Mouse (Mus musculus): ENCODE data around the gene Ssh2. TPM values are rescaled to one million over a fixed set of nuclear protein-coding genes. Genes with fewer than 3 reads are reported as not detected.

The Ssh2 gene
- polyA plus RNA-seq (2016; fragmentation: Nextera tagmentation; extraction: Ambion mirVana), result 9.2 and 9.5 TPM in 2 replicates

DNA sequence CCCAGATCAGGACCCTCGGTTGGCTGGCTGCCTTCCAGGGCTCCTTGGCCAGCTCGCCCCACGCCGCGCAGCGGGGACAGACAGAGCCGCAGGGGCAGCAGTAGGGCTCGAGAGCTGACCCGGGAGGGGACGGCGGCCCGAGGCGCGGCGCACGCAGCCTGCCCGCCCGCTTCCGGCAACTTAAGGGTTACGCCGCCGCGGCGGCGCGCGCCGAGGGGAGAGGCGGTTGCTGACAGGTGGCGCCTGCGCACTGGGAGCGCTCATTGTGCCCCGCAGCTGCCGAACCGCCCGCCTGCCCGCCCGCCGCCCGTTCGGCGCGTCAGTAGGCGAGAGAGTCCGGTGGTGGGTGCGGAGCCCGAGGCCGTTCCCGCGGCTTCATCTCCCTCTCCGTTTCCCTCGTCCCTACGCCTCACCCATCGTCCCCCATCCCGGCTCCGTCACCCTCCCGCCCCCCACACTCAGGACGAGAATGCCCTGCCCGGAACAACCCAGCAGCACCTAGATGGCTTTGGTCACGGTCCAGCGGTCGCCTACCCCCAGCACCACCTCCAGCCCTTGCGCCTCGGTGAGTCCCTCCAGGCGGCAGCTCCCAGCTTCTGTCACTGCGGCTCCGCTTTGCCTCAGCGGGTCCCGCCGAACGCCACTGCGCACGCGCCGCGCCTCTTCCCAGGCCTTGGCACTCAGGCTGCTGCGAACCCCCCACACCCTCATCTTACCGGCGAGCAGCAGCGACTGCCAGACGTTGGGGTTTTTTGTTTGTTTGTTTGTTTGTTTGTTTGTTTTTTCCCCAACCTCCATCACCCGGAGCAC, at the start of gene Ssh2:
Gene Ssh2, plus strand, starts transcription at position 337 of the 810 bp plus-strand sequence.
- H3K36me3 ChIP-seq (replicated peaks), result no peaks in the 10 kb centered on the region
- WGBS, result under 1% methylated on average over 82 of the region's 82 CpGs
- no peaks in the 10 kb centered on the region for H3K27me3 ChIP-seq (replicated peaks; ENCODE audit: low read depth, poor library complexity, severe bottlenecking)
- H3K9me3 ChIP-seq, result no peaks in the 10 kb centered on the region
- H3K4me1 ChIP-seq, result peaks cover 23% of the 10 kb centered on the region
- H3K4me3 ChIP-seq, result peak within 1 kb of the TSS; percentile 87
- peak within 1 kb of the TSS; percentile 94 for H3K27ac ChIP-seq (replicated peaks)
- peak; percentile 93 for DNase-seq (ENCODE audit: low spot score)

DNA sequence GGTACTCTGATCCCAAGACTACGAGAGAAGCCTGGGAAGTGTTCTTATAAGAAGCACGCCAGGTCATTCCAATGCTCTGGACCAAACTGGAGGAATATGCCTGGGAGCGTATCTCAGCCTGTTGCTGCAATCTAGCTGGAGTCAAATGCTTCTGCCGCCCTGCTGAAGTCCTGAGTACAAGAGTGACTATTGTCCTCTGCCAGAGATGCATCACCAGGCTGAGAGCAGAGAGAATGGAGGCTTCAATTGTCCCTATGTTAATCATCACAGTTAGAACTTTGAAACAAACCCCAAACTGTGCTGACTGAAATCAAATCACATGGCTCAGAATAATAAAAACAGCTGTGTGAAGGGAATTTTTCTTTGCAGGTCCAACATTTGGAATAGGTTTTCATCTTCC, 42.4 kb upstream of the Ssh2 start:
- H3K27me3 ChIP-seq (replicated peaks; ENCODE audit: low read depth, poor library complexity, severe bottlenecking), result no peaks in the 10 kb centered on the region
- DNase-seq (ENCODE audit: low spot score), result no peak
- no peak overlapping the region for H3K27ac ChIP-seq (replicated peaks)
- H3K9me3 ChIP-seq, result no peaks in the 10 kb centered on the region
- H3K4me3 ChIP-seq, result no peak overlapping the region
- WGBS, result 33% methylated on average over 4 of the region's 4 CpGs
- H3K4me1 ChIP-seq, result peaks cover 3% of the 10 kb centered on the region; the same call in 1 of the 2 replicates
- H3K36me3 ChIP-seq (replicated peaks), result no peaks in the 10 kb centered on the region

DNA sequence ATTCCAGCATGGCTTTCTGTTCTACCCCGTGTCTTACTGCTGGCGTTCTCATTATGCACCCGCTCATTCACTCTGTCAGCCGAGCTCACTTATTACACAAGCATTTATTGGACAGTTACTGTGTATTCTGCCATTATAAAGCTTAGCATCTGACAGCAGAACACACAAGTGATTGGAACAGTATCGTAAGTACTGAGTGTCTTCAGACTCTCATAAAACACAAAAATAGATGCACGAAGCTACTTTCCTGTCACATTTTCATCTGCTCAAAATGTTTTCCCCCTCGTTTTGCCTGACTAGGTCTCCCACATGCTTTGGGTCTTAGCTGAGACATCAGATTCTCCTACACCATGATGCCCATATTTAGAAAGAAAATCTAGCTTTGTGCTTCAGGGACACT, 41.6 kb upstream of the Ssh2 start:
- Histone ChIP-seq H3K36me3 (replicated peaks) (no peaks in the 10 kb centered on the region), H3K4me1 (peaks cover 3% of the 10 kb centered on the region; the same call in 1 of the 2 replicates), H3K27me3 (replicated peaks; ENCODE audit: low read depth, poor library complexity, severe bottlenecking) (no peaks in the 10 kb centered on the region), H3K27ac (replicated peaks) (no peak overlapping the region), H3K9me3 (no peaks in the 10 kb centered on the region), H3K4me3 (no peak overlapping the region)
- DNase-seq (ENCODE audit: low spot score), result no peak
- WGBS, result 77% methylated on average over 7 of the region's 7 CpGs

DNA sequence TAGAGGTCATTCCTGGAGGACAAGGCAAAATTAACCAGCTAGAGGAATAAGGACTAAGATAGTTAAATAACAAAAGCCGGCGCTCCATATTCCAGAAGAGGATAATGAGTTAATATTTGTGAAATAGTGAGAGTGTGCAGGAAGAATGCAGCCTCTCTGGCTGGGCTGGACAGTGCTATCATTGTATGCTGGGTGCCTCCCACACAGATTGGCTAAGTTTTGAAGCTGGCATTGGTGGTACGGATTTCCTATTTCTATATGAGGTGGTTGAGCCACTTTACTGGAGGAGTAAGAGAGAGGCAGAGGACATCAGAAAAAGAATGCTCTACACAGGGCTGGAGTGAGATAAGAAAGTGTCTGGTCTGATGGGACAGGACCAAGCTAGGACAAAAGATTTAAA, 36.3 kb upstream of the Ssh2 start:
- 83% methylated on average over 3 of the region's 3 CpGs for WGBS
- H3K9me3 ChIP-seq, result no peaks in the 10 kb centered on the region
- H3K36me3 ChIP-seq (replicated peaks), result no peaks in the 10 kb centered on the region
- DNase-seq (ENCODE audit: low spot score), result no peak
- H3K27me3 ChIP-seq (replicated peaks; ENCODE audit: low read depth, poor library complexity, severe bottlenecking), result no peaks in the 10 kb centered on the region
- H3K4me3 ChIP-seq, result no peak overlapping the region
- no peaks in the 10 kb centered on the region for H3K4me1 ChIP-seq
- H3K27ac ChIP-seq (replicated peaks), result no peak overlapping the region

DNA sequence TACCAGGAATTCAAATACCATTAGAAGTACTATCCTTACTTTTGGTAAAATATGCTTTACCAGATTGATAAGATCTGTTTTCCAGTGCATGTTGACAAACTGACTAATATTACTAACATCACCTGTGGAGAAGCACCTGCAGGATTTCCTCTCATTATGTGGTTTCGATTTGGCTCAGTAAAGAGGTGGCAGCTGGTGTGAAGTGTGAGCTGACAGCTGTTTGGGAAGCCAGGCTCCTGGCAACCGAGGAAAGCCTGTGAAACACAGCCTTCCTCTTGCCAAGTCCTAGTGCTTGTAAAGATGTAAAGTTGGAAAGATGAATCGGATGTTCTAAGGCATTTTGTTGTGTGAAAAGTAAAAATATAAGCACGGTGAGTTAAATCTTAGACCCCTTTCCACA, 35.2 kb upstream of the Ssh2 start:
- WGBS, result 75% methylated on average over 4 of the region's 4 CpGs
- no peaks in the 10 kb centered on the region for H3K9me3 ChIP-seq
- H3K4me1 ChIP-seq, result no peaks in the 10 kb centered on the region
- H3K4me3 ChIP-seq, result no peak overlapping the region
- DNase-seq (ENCODE audit: low spot score), result no peak
- no peaks in the 10 kb centered on the region for H3K36me3 ChIP-seq (replicated peaks)
- H3K27ac ChIP-seq (replicated peaks), result no peak overlapping the region
- H3K27me3 ChIP-seq (replicated peaks; ENCODE audit: low read depth, poor library complexity, severe bottlenecking), result no peaks in the 10 kb centered on the region

DNA sequence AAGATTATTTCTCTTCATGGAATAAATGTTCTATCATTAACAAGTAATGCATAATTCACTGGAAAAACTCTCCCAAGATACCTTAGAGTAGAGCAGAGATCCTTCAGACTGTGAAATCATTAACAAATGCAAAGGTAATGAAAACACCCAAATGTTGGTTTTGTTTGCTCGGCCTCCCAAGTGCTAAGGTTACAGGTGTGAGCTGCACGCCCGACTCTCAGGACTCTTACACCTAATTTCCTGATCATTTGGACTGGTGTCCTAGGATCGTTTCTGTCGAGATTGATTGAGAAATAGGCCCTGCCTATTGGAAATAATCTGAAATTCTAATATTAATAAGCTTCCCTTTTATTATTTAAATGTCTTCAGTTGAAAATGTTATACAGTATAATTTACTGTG, 34.6 kb upstream of the Ssh2 start:
- Histone ChIP-seq H3K4me1 (no peaks in the 10 kb centered on the region), H3K9me3 (no peaks in the 10 kb centered on the region), H3K27ac (replicated peaks) (no peak overlapping the region), H3K27me3 (replicated peaks; ENCODE audit: low read depth, poor library complexity, severe bottlenecking) (no peaks in the 10 kb centered on the region), H3K4me3 (no peak overlapping the region), H3K36me3 (replicated peaks) (no peaks in the 10 kb centered on the region)
- 77% methylated on average over 5 of the region's 5 CpGs for WGBS
- no peak for DNase-seq (ENCODE audit: low spot score)

DNA sequence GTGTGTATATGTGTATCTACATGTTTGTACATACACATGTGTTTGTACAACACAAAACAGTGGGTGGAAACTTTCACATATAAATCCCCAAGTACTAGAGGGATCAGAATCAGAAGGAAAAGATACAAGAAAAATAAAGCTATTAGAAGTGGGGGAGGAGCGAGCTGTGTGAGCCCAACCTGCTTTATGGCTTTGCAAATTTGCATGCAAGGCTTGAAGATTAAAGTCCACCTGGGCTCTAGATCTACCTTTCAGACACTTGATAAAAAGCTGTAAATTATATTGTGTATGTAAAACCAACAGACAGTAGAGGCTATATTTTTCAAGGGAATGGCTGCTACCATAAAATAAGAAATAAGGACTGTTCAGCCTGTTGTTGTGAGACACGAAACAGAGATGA, 34.0 kb upstream of the Ssh2 start:
- 79% methylated on average over 2 of the region's 2 CpGs for WGBS
- Histone ChIP-seq H3K9me3 (no peaks in the 10 kb centered on the region), H3K4me3 (no peak overlapping the region), H3K4me1 (no peaks in the 10 kb centered on the region), H3K27ac (replicated peaks) (no peak overlapping the region), H3K27me3 (replicated peaks; ENCODE audit: low read depth, poor library complexity, severe bottlenecking) (no peaks in the 10 kb centered on the region), H3K36me3 (replicated peaks) (no peaks in the 10 kb centered on the region)
- DNase-seq (ENCODE audit: low spot score), result no peak

DNA sequence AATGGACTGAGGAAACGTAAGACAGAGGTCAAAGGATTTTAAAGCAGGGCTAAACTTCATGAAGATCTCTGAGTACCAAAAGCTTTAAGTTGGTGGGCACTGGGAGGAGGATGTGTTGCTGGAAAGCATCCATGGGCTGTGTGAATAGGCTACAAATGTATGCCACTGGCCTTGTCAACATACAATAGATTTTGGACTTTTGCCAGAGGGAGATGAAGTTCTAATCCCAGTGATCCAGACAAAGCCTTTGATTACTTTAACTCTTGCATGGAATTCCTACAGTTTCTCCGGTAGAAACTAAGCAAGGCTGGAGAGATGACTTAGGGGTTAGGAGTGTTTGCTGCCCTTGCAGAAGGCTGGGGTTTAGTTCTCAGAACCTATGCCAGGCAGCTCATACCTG, 33.5 kb upstream of the Ssh2 start:
- no peaks in the 10 kb centered on the region for H3K27me3 ChIP-seq (replicated peaks; ENCODE audit: low read depth, poor library complexity, severe bottlenecking)
- H3K4me3 ChIP-seq, result no peak overlapping the region
- 59% methylated on average over 2 of the region's 2 CpGs for WGBS
- H3K9me3 ChIP-seq, result no peaks in the 10 kb centered on the region
- no peak overlapping the region for H3K27ac ChIP-seq (replicated peaks)
- H3K36me3 ChIP-seq (replicated peaks), result no peaks in the 10 kb centered on the region
- H3K4me1 ChIP-seq, result no peaks in the 10 kb centered on the region
- DNase-seq (ENCODE audit: low spot score), result no peak

DNA sequence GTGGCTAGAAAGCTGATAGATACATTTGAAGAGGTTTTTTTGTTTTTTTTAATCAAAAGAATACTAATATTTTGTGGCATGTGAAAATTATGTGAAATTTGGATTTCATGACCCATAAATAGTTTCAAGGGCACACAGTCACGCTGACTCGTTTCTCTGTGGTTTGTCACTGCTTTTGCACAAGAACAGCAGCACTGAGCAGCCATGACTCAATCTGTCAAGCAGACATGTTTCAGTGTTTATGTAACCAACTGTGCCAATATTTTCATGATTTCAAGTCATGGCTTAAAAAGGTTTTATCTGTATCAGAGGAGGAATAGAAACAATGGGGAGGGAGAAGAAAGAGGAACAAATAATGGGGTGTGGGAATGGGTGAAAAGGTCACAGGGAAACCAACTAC, 31.2 kb upstream of the Ssh2 start:
- Histone ChIP-seq H3K4me3 (no peak overlapping the region), H3K27me3 (replicated peaks; ENCODE audit: low read depth, poor library complexity, severe bottlenecking) (no peaks in the 10 kb centered on the region), H3K4me1 (no peaks in the 10 kb centered on the region), H3K36me3 (replicated peaks) (no peaks in the 10 kb centered on the region), H3K27ac (replicated peaks) (no peak overlapping the region), H3K9me3 (no peaks in the 10 kb centered on the region)
- DNase-seq (ENCODE audit: low spot score), result no peak
- WGBS, result 76% methylated on average over 2 of the region's 2 CpGs

DNA sequence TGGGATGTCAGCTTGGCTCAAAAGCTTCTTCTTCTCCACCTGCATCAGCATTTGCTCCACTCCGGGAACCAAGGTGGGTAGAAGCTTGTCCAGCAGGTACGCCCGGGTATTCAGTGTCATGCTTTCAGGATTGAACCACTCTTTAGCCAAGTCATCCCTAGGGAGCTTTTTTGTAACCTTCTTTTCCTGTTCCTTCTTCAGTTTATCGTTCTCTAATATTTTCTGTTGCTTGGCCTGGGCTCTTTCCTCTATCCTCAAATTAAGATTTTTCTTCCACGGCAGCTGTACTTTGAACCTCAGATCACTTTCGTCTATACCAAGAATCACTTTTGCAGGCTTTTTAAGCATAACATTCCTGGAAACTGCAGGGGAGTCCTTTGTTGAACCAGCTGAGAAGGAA, 27.2 kb upstream of the Ssh2 start, which contains the start of gene Efcab5:
Gene Efcab5, minus strand, starts transcription at position 101 of the 400 bp plus-strand sequence.
- H3K36me3 ChIP-seq (replicated peaks), result no peaks in the 10 kb centered on the region
- H3K9me3 ChIP-seq, result no peaks in the 10 kb centered on the region
- peaks cover 6% of the 10 kb centered on the region for H3K4me1 ChIP-seq
- no peaks in the 10 kb centered on the region for H3K27me3 ChIP-seq (replicated peaks; ENCODE audit: low read depth, poor library complexity, severe bottlenecking)
- WGBS, result 85% methylated on average over 6 of the region's 6 CpGs
- H3K27ac ChIP-seq (replicated peaks), result no peak within 1 kb of the TSS
- DNase-seq (ENCODE audit: low spot score), result no peak
- no peak within 1 kb of the TSS for H3K4me3 ChIP-seq

DNA sequence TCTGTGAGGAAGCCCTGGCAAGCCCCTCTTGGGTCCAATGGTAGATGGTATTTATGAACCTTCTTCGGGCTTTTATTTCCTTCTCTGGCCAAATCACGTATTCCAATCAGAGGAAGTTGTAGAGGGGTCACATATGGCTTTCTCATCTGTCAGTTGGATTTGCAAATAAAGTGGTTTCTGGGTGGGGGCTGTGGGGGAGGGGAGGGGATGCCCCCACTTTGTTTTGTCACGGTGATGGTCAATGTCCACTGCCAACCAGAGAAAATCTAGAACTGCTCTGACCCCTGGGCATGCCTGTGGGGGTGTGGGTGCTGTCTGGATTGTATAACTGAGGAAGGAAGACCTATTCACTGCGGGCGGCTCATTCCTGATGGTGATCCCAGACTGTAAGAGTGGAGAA, 22.7 kb upstream of the Ssh2 start:
- H3K27ac ChIP-seq (replicated peaks), result no peak overlapping the region
- peaks cover 27% of the 10 kb centered on the region for H3K4me1 ChIP-seq
- no peaks in the 10 kb centered on the region for H3K9me3 ChIP-seq
- DNase-seq (ENCODE audit: low spot score), result no peak
- H3K27me3 ChIP-seq (replicated peaks; ENCODE audit: low read depth, poor library complexity, severe bottlenecking), result no peaks in the 10 kb centered on the region
- 68% methylated on average over 5 of the region's 5 CpGs for WGBS
- H3K4me3 ChIP-seq, result no peak overlapping the region
- H3K36me3 ChIP-seq (replicated peaks), result no peaks in the 10 kb centered on the region

DNA sequence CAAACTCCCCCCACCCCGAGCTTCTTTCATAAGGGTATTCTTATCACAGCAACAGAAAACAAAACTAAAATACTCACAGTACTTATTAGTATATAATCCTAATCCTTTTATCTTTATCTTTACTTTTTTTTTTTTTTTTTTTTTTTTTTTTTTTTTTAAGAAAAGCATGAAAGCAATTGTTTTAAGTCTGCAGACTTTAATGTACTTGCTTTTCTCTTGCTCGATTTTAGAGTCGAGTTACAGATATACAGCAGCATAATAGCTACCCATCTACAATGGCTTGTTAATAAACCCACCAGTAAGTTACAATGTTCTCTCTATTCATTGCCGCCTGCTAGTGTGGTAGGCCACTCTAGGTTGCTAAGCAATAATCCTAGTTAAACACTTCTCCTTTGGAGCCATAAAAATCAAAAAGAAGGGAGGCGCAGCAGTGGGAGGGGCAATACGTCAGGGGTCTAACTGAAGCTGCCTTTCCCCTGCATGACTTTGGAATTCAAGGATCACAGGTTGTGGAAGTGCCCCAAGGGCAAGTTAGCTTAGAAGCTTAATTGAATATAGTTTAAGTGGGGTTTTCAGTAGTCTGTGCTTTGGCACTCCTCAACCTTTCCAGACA, 22.0 kb upstream of the Ssh2 start:
- Histone ChIP-seq H3K27ac (replicated peaks) (no peak overlapping the region), H3K36me3 (replicated peaks) (no peaks in the 10 kb centered on the region), H3K4me1 (peaks cover 27% of the 10 kb centered on the region), H3K27me3 (replicated peaks; ENCODE audit: low read depth, poor library complexity, severe bottlenecking) (no peaks in the 10 kb centered on the region), H3K4me3 (no peak overlapping the region), H3K9me3 (no peaks in the 10 kb centered on the region)
- peak; percentile 52 for DNase-seq (ENCODE audit: low spot score)
- WGBS, result 45% methylated on average over 6 of the region's 6 CpGs

DNA sequence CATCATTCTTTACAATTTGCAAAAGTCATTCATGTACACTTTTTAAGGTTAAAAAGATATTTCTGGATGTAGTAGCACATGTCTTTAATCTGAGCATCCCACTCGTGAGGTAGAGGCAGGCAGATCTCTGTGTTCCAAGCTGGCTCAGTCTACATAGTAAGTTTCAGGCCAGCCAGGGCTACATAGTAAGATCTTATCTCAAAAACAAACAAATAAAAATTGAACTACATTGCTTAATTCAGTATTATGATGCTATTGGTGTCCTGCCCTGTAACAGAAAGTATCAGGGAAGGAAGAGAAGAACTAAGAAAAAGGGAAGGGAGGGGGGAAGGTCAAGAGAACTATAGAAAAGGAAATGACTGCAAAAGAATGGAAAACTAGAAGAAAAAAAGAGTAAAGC, 21.3 kb upstream of the Ssh2 start:
- DNase-seq (ENCODE audit: low spot score), result no peak

More for the DNA sequence above, 21.3 kb upstream of the Ssh2 start:
- Histone ChIP-seq H3K4me1 (peaks cover 30% of the 10 kb centered on the region), H3K9me3 (no peaks in the 10 kb centered on the region), H3K27me3 (replicated peaks; ENCODE audit: low read depth, poor library complexity, severe bottlenecking) (no peaks in the 10 kb centered on the region), H3K36me3 (replicated peaks) (no peaks in the 10 kb centered on the region), H3K27ac (replicated peaks) (no peak overlapping the region), H3K4me3 (no peak overlapping the region)
- WGBS, result 60% methylated on average over 1 of the region's 1 CpGs

All from embryonic facial prominence, embryonic 10.5 days (tissue).